Mouse (Mus musculus) midbrain, embryonic 12.5 days (tissue): Measurements from ENCODE around the gene Fxyd3. TPM values are rescaled to one million over a fixed set of nuclear protein-coding genes. Genes with fewer than 3 reads are reported as not detected.

Source experiments
- ATAC-seq: fragments of 200-750 bp; cut with Nextera tagmentation; 2 replicates; pipeline ENCODE4 v1.8.0; 2017; ENCODE audit warnings: low read depth, moderate TSS enrichment, moderate library complexity; ENCODE audit not compliant: low FRiP score
- H3K27ac ChIP-seq: fragments of 300-500 bp; sonication (generic); replicated peaks from 2 replicates; pipeline ENCODE4 v1.5.1; 2016; ENCODE audit warnings: mild to moderate bottlenecking
- H3K27me3 ChIP-seq: fragments of 300-500 bp; sonication (generic); 2 replicates; pipeline ENCODE4 v1.6.1; 2016; ENCODE audit warnings: mild to moderate bottlenecking
- H3K36me3 ChIP-seq: fragments of 300-500 bp; sonication (generic); 2 replicates; pipeline ENCODE4 v1.6.1; 2016
- H3K4me1 ChIP-seq: fragments of 300-500 bp; sonication (generic); 2 replicates; pipeline ENCODE4 v1.6.1; 2016
- H3K4me2 ChIP-seq: fragments of 300-500 bp; sonication (generic); replicated peaks from 2 replicates; pipeline ENCODE4 v1.6.1; 2016; ENCODE audit warnings: mild to moderate bottlenecking, moderate library complexity
- H3K4me3 ChIP-seq: fragments of 300-500 bp; sonication (generic); 2 replicates; pipeline ENCODE4 v1.5.1; 2016; ENCODE audit warnings: mild to moderate bottlenecking
- H3K9ac ChIP-seq: fragments of 300-500 bp; sonication (generic); replicated peaks from 2 replicates; pipeline ENCODE4 v1.6.1; 2016; ENCODE audit warnings: mild to moderate bottlenecking, moderate library complexity
- H3K9me3 ChIP-seq: fragments of 300-500 bp; sonication (generic); 2 replicates; pipeline ENCODE4 v1.6.1; 2016; ENCODE audit warnings: mild to moderate bottlenecking
- WGBS: fragments of 180-500 bp; shearing (Covaris S2); methylation state at CpG from one replicate; pipeline ENCODE4 v1.1.7; 2016; 5-methylcytosine and 5-hydroxymethylcytosine counted together
- polyA plus RNA-seq: library from polyadenylated mRNA; unstranded; fragments of >200 nt; fragmentation: Nextera tagmentation; extraction: Ambion mirVana; gene quantifications from 2 replicates; pipeline ENCODE4 v1.2.1, GENCODE M21; 2016

Gene Fxyd3
- polyA plus RNA-seq, 1 experiment from 2014 or later: 1.4 TPM

DNA sequence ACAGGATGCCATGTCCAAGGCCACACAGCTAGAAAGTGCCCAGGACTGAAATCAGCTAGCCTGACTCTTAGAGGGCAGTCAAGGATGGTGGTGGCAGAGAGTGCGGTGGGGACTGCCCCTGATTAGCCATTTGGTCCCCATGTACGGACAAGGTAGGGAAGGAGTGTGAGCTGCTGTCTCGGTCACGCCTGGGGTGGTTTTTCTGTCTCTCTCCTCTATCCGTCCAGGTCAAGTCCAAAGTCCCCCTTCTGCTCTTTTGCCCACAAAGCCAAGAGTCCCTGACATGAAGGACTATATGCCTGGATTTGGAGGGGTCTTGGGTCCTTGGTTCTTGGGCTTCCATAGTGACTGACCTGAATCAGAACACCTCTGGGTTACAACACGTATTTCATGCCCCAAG lies 37.3 kb upstream of the Fxyd3 start:
- Histone ChIP-seq H3K9me3 (no peaks in the 10 kb centered on the region), H3K27ac (no peak overlapping the region), H3K4me1 (peaks cover 3% of the 10 kb centered on the region; the same call in 1 of the 2 replicates), H3K4me2 (no peak overlapping the region), H3K4me3 (no peak overlapping the region), H3K27me3 (peaks cover 13% of the 10 kb centered on the region; the same call in 1 of the 2 replicates), H3K9ac (no peak overlapping the region), H3K36me3 (no peaks in the 10 kb centered on the region)
- 82% methylated on average over 6 of the region's 6 CpGs for WGBS
- ATAC-seq: no peak

DNA sequence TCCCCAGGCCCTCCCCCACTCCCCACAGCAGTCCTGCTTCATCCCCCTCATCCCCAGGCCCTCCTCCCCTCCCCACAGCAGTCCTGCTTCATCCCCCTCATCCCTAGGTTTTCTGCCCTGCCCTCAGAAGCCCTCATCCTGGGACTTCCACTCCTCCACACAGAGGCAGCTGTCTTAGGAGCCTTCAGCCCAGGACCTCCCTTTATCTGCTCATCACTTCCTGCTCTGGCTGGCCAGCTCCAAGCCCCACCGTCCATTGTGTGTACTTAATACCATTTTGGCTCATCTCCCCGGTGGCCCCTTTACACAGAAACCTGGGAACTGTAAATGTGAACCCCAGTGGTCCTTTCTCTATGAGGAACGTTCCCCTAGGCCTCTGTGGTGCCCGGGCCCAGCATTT lies 35.5 kb upstream of the Fxyd3 start:
- H3K4me2 ChIP-seq: no peak overlapping the region
- no peak overlapping the region for H3K27ac ChIP-seq
- no peak overlapping the region for H3K4me3 ChIP-seq
- no peaks in the 10 kb centered on the region for H3K9me3 ChIP-seq
- no peak overlapping the region for H3K9ac ChIP-seq
- peaks cover 13% of the 10 kb centered on the region; the same call in 1 of the 2 replicates for H3K27me3 ChIP-seq
- WGBS: 29% methylated on average over 4 of the region's 4 CpGs
- ATAC-seq: no peak
- peaks cover 3% of the 10 kb centered on the region; the same call in 1 of the 2 replicates for H3K4me1 ChIP-seq
- H3K36me3 ChIP-seq: no peaks in the 10 kb centered on the region

DNA sequence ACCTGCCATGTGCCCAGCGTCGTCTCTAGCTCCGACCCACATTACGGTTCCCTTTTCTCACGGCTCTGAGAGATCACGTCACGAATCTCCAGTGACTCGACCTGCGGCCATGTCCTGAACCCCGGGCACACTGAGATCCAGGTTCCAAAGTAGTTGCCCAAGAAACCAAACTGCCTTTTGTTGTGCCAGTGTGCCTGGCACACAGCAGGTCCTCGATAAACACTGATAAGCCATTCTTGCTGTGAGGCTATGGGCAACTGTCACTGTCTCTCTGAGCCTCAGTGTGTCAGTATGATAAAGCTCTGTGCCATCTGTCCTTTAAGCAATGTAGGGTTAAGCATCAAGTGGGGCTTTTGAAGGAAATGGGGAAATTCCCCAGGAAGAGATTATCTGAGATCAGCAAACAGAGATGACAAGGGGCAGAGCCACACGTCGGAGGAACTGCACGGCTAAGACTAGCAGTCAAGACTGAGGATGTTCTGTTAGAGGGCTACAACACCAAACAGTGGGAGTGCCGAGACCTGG lies 34.4 kb upstream of the Fxyd3 start:
- Histone ChIP-seq H3K4me1 (peaks cover 3% of the 10 kb centered on the region; the same call in 1 of the 2 replicates), H3K4me3 (no peak overlapping the region), H3K9me3 (no peaks in the 10 kb centered on the region), H3K27me3 (peaks cover 13% of the 10 kb centered on the region; the same call in 1 of the 2 replicates), H3K9ac (no peak overlapping the region), H3K27ac (no peak overlapping the region), H3K4me2 (no peak overlapping the region), H3K36me3 (no peaks in the 10 kb centered on the region)
- 79% methylated on average over 15 of the region's 15 CpGs for WGBS
- no peak for ATAC-seq

DNA sequence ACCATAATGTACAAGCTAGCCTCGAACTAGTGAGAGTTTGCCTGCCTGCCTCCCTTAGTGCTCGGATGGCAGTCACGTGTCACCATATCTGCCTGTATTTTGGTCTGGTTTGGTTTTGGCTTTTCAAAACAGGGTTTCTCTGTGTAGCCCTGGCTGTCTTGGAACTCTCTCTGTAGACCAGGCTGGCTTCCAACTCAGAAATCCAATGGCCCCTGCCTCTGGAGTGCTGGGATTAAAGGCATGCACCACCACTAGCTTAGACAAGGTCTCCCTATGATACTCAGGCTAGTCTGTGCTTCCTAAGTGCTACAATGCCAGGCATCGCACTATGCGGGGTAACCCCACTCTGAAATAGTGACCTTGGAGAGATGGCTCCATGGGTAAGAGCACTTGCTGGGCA lies 33.3 kb upstream of the Fxyd3 start:
- no peak for ATAC-seq
- 82% methylated on average over 5 of the region's 5 CpGs for WGBS
- Histone ChIP-seq H3K9ac (no peak overlapping the region), H3K4me3 (no peak overlapping the region), H3K4me1 (no peaks in the 10 kb centered on the region), H3K27me3 (0 out of 2 replicates have a peak, but pooled peaks cover 3% of the 10 kb centered on the region), H3K36me3 (no peaks in the 10 kb centered on the region), H3K27ac (no peak overlapping the region), H3K4me2 (no peak overlapping the region), H3K9me3 (no peaks in the 10 kb centered on the region)

DNA sequence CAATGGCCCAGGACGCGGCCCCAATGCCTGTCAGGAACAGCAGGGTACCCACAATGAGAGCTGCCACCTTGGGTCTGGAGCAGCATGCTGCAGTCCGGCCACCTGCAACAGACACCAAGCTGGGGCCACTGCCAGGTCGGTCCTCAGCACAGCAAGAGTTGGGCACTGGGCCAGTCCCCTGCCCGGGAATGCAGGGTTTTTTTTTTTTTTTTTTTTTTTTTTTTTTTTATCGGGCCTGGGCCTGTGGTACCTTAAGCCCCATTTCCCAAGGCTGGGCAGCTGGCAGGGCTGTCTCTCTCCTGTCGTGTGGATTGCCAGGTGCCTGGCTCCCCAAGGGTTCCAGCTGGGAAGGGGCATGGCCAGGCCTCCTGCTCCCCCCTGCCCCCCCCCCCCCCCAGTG lies 32.6 kb upstream of the Fxyd3 start:
- Histone ChIP-seq H3K9me3 (no peaks in the 10 kb centered on the region), H3K36me3 (no peaks in the 10 kb centered on the region), H3K27me3 (no peaks in the 10 kb centered on the region), H3K9ac (no peak overlapping the region), H3K4me1 (no peaks in the 10 kb centered on the region), H3K4me3 (no peak overlapping the region), H3K27ac (no peak overlapping the region), H3K4me2 (no peak overlapping the region)
- 44% methylated on average over 7 of the region's 7 CpGs for WGBS
- no peak for ATAC-seq

DNA sequence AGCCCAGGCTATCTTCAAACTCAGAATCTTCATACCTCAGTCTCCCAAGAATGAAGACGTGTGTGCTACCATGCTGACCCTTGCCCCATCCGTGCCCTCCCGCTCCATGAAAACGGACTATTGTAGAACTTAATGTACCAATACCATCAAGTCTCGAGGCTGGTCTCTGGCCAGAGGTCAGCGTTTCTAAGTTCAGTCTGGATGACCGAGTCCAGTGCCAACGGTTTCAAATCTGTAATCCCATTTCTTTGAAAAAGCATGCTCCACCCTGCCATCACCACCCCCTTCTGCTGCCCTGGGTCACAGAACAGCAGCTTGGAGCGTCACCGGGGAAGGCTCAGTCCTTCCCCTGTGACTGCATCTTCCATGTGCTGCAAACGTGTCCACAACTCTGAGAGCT lies 31.3 kb upstream of the Fxyd3 start:
- Histone ChIP-seq H3K36me3 (no peaks in the 10 kb centered on the region), H3K27ac (no peak overlapping the region), H3K4me1 (no peaks in the 10 kb centered on the region), H3K9ac (no peak overlapping the region), H3K4me2 (no peak overlapping the region), H3K9me3 (no peaks in the 10 kb centered on the region), H3K4me3 (no peak overlapping the region), H3K27me3 (no peaks in the 10 kb centered on the region)
- no peak for ATAC-seq
- WGBS: 86% methylated on average over 11 of the region's 11 CpGs

DNA sequence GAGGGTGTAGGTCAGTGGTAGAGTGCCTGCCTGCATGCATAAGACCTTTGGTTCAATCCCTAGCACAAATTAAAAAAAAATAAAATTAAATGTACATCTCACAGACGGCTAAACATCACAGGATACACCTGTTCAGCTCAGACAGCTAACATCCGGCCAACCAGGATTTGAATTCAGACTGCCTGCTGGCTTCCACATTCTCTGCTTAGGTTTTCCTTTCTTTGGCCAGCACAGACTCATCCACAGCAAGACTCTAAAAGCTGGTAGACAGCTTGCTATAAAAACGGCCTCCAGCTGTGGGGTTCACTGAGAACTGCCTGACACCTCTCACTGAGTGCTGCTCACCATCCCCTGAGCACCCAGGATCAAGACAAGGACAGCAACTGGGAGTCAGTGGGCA lies 29.7 kb upstream of the Fxyd3 start:
- Histone ChIP-seq H3K9ac (no peak overlapping the region), H3K9me3 (no peaks in the 10 kb centered on the region), H3K36me3 (no peaks in the 10 kb centered on the region), H3K27ac (no peak overlapping the region), H3K27me3 (no peaks in the 10 kb centered on the region), H3K4me2 (no peak overlapping the region), H3K4me3 (no peak overlapping the region), H3K4me1 (no peaks in the 10 kb centered on the region)
- ATAC-seq: no peak
- 59% methylated on average over 3 of the region's 3 CpGs for WGBS

DNA sequence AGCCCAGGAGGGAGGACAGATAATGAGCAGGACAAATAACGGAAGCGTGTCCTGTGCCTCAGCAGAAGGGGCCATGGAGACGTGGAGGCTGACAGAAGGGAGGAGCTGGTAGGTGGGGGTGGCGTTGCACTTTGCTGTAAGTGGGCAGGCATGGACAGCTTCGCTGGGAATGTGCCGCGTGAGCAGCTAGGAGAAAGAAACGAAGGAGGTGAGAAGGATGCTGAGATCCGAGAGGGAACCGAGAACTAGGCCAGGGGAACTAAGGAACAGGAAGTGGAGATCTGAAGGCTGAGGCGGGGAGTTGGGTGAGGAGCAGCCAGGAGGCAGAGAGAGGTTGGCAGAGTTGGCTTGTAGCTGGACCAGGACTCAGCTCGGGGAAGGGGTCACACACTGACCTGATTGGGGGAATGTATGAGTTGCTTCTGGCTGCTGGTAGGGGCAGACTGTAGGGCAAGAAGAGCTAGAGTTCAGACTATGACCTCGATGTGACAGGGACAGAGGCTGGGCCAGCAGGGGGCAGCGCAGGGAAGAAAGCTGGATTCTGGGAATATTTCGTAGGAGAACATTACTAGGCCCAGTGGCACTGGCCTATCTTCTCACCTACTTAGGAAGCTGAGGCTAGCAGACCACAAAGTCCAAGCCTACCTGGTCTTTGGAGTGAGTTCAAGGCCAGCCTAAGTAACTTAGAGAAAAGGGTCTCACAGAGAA lies 28.7 kb upstream of the Fxyd3 start:
- no peaks in the 10 kb centered on the region for H3K27me3 ChIP-seq
- H3K9me3 ChIP-seq: no peaks in the 10 kb centered on the region
- no peak overlapping the region for H3K4me3 ChIP-seq
- no peaks in the 10 kb centered on the region for H3K4me1 ChIP-seq
- ATAC-seq: no peak
- no peaks in the 10 kb centered on the region for H3K36me3 ChIP-seq
- 69% methylated on average over 15 of the region's 15 CpGs for WGBS
- H3K27ac ChIP-seq: no peak overlapping the region
- H3K4me2 ChIP-seq: no peak overlapping the region
- H3K9ac ChIP-seq: no peak overlapping the region

DNA sequence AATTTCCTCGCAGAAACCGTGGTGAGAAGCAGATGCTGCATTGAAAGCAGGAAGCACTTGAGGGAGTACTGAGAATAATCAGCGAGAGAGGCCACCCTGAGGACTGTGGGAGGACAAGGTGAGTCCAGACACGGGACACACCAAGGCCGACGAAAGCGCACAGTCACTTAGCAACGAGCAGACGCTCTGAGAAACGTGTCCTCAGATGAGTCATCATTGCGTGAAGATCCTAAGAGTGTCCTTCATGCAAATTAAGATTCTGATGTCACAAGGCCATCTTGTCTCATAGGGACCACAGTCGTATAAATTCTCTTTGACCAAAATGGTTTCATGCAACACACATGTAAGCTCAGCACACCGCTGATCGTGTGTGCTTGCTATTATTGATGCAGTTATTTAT lies 24.3 kb upstream of the Fxyd3 start:
- 0 out of 2 replicates have a peak, but pooled peaks cover 2% of the 10 kb centered on the region for H3K4me1 ChIP-seq
- H3K9ac ChIP-seq: no peak overlapping the region
- ATAC-seq: no peak
- H3K4me2 ChIP-seq: no peak overlapping the region
- no peaks in the 10 kb centered on the region for H3K27me3 ChIP-seq
- no peak overlapping the region for H3K4me3 ChIP-seq
- no peaks in the 10 kb centered on the region for H3K36me3 ChIP-seq
- WGBS: 89% methylated on average over 14 of the region's 14 CpGs
- H3K27ac ChIP-seq: no peak overlapping the region
- H3K9me3 ChIP-seq: 0 out of 2 replicates have a peak, but pooled peaks cover 2% of the 10 kb centered on the region

DNA sequence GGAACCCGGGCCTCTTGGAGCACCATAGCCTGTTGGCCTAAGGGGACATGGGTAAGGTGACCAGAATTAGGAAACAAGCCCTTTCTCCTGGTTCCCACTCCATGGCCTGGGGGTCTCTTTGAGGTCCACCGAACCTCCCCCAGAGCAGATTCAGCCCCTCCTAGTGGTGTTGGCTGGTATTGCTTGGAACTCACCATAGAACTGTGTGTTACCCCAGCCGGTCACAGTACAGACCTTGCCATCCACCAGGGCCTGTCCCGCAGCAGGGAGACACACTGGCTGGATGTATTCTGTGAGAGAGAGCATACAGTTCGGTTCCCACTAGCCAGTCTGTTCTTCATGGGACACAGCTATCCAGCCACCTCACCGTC lies 23.1 kb upstream of the Fxyd3 start:
- no peaks in the 10 kb centered on the region for H3K27me3 ChIP-seq
- 91% methylated on average over 6 of the region's 6 CpGs for WGBS
- H3K4me3 ChIP-seq: no peak overlapping the region
- no peak overlapping the region for H3K4me2 ChIP-seq
- H3K9ac ChIP-seq: no peak overlapping the region
- no peak overlapping the region for H3K27ac ChIP-seq
- H3K36me3 ChIP-seq: no peaks in the 10 kb centered on the region
- no peak for ATAC-seq
- H3K9me3 ChIP-seq: 0 out of 2 replicates have a peak, but pooled peaks cover 2% of the 10 kb centered on the region
- 0 out of 2 replicates have a peak, but pooled peaks cover 2% of the 10 kb centered on the region for H3K4me1 ChIP-seq

DNA sequence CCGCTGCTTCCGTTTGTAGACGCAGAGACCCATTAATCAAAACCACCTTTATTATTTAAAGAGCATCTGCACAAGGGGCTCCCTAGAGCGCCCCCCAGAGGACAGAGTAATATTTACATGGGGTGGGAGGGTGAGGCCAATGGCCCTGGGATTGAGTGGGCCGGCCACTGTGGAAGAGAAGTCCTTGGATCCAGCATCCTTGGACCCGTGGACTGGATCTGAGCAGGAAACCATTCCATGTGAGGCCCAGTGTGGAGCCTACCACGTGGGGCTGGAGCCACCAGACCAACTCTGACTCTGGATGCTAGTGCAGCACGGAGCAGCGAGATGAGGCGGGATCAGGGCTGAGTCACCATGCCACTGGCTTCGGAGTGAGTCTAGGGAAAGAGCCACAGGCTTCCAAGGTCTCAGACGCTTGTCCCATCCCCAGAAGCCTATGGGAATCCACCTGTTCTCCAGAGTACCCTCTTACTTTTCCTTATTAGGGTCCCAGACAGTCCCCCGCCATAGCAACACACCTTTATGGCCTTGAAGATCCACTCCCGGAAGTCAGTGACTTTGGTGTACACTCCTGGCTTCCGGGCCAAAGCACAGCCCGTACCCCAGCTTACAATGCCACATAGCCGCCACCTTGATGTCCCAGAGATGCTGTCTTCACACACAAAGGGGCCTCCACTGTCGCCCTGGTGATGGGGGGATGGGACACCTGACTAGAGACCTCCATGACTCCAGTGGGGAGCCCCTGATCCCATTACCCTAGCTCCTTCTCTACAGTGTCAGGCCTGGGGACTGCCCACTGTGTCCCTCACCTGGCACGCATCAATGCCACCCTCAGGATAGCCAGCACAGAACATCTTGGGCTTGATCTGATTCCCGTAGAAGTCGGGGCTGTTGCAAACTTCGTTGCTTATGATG lies 22.4 kb upstream of the Fxyd3 start:
- no peak for ATAC-seq
- Histone ChIP-seq H3K4me2 (no peak overlapping the region), H3K27ac (no peak overlapping the region), H3K9ac (no peak overlapping the region), H3K9me3 (0 out of 2 replicates have a peak, but pooled peaks cover 2% of the 10 kb centered on the region), H3K36me3 (no peaks in the 10 kb centered on the region), H3K4me1 (0 out of 2 replicates have a peak, but pooled peaks cover 2% of the 10 kb centered on the region), H3K27me3 (no peaks in the 10 kb centered on the region), H3K4me3 (no peak overlapping the region)
- WGBS: 85% methylated on average over 22 of the region's 22 CpGs
